Mouse (Mus musculus) erythroblast, embryonic 14.5 days (primary cell): ENCODE data around the gene Usp39.

Source experiments
- GATA1 ChIP-seq: IDR thresholded peaks from 2 replicates; pipeline ENCODE4 v1.6.1; 2012; ENCODE audit warnings: low read length, inconsistent platforms, mixed read lengths
- TAL1 ChIP-seq: IDR thresholded peaks from 3 replicates; pipeline ENCODE4 v1.6.1; 2012; ENCODE audit warnings: low read length, inconsistent platforms, mixed read lengths

DNA sequence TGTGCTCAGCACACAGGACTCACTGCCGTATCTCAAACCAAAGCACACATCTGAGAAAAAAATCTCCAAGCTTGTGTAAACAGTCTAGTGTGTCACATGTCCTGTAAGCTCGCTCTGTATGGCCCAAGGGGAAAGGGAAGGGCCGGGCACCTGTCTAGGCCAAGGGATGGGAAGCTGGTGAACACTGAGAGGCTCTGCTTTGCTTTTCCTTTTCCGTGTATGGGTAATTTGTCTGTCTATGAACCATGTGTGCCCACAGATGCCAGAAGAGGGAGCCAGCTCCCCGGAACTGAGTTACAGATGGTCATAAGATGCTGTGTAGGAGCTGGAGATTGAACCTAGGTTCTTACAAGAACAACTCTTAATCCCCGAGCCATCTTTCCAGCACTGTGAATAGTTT, 18.7 kb downstream of the Usp39 start:
- no peak for TF ChIP-seq GATA1
- no peak for TF ChIP-seq TAL1
